Mouse (Mus musculus): Measurements from ENCODE around the gene Dpf2.
A peak's percentile ranks its signal among the peaks of the same experiment; 100 is the strongest.

Gene Dpf2

DNA sequence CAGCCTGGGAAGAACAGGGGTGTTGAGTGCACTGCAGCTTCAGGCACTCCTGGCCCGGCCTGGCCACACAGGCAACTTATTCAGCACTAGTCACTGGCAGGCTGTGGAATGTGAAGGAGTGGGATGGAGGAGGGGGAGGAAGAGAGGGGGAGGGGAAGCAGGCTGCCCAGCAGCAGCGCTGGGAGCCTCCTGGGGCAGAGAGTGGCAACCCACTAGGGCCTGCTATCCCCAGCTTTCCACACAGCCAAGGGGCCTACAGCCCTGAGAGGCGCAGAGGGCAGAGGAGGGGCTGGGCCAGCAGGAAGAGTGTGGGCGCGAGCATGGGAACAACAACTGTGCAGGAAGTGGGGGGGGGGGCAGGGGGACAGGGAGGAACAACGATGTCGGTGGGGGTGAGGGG, 41.5 kb downstream of the Dpf2 start:
- peak; percentile 75 for DNase-seq (ENCODE audit: low read depth, low spot score)

DNA sequence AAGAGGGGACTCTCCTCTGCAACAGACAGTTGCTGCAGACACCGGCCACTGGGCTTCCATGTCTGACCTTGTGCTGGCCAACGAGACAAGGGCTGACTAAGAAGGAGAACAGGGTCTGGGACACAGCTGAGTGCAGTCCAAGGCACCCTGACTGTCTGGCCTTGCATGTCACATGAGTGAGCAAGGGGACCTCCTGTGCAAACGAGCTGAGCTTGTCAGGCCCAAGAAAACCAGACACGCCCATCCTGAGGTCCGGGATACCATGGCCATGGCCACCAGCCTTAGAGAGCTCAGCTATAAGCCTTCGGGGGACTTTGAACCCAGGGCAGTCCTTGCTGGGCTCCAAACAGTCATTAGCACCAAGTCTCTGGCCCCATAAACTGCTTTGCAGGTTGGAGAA, 44.7 kb downstream of the Dpf2 start:
- DNase-seq (ENCODE audit: low read depth, low spot score) = no peak

DNA sequence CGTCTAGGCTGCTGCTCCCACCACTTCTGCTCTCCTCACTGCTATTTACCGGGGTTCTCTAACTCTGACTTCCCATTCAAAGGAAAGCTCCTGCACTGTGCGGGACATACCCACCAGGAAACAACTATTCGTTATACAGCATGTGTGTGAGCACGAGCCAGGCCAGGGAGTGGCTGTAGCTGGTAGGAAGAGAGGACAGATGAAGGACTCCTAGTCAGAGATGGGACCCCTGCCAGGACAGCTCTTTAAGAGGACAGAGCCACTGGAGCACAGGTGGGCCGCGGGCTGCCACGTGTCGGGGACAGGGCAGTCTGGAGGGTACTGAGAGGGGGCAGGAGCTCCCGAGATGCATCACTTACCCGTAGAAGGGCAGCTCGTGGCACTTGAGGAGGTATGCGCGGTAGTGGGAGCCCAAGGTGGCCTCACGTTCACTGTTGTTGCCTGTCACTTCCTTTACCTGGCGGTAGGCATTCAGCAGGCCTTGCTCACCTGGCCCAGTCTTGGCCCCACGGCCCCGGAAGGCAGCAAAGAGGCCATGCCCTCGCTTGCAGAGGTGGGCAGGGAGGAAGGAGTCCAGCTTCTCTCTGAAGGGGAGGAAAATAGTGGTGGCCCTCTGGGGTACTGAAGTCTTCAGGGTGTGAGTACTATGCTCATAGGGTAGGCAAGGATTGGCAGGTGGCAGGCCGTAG, 48.0 kb downstream of the Dpf2 start:
- no peak for DNase-seq (ENCODE audit: low read depth, low spot score)

DNA sequence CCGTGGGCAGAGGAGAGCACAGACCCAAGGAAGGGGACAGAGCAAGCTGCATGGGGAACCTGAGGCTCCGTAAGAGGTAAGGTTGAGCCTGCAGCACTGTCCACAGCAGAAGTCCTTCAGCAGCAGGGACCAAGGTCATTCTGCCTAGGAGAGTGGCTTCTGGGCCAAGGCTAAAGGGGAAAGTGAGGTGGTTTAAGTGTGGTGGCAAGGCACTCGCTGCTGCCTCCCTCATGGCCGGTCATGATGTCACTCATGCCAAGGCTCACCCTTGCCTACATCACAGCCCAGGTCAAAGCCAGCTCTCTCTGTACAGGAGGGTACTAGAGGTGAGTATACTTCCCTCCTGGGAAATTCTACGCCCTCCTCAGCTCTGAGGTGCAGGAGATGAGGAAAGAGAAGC, 49.0 kb downstream of the Dpf2 start:
- no peak for DNase-seq (ENCODE audit: low read depth, low spot score)

DNA sequence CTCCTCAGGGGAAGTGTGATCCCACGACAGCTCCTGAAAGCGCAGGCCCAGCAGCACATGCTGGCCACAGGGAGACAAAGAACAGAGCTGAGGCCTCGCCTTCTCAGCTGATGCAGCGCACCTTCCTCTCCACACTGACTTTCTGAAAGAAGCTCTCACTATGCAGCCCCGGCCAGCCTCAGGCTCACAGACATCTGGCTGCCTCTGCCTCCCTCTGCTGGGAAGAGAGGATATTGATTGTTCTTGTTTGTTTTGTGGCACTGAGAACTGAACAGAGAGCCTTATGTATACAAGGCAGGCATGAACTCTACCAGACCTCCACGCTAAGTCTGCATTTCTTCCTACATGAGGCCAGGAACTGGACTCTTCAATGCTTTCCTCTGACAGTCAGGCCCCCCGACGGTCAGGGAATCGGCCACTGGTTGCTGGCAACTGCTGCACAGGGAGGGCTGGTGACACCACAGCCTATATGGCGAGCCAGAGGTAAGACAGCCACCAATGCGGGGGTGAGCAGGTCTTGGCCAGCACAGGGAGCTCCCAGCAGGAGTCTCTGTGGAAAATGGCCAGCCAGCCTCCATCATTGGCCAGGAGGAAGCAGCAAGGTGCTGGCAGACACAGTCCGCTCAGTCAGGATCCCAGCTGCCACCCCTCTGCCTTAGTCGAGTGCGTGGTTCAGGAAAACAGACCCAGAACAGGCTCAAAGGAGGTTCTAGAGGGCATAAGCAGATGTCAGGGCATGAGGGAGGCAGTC, 50.3 kb downstream of the Dpf2 start:
- no peak for DNase-seq (ENCODE audit: low read depth, low spot score)

DNA sequence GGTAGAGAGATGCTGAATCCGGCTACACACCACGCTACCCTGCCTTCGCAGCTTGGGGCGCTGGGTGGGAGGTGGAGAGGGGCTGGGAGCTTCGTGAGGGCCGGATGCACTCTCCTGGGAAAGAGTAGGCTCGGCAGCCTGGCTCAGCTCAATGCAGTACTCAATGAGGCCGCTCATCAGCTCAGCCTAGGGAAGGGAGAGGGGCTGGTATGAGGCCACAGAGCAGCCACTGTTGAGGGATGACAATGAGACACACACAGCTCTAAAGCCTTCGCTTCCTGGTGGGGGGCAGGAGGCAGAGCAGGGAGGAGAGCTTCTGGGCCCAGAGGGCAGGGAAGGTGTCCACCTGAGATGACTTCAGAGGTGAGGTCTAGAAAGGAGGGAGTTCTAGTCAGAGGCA, 56.2 kb downstream of the Dpf2 start:
- no peak for DNase-seq (ENCODE audit: low read depth, low spot score)

DNA sequence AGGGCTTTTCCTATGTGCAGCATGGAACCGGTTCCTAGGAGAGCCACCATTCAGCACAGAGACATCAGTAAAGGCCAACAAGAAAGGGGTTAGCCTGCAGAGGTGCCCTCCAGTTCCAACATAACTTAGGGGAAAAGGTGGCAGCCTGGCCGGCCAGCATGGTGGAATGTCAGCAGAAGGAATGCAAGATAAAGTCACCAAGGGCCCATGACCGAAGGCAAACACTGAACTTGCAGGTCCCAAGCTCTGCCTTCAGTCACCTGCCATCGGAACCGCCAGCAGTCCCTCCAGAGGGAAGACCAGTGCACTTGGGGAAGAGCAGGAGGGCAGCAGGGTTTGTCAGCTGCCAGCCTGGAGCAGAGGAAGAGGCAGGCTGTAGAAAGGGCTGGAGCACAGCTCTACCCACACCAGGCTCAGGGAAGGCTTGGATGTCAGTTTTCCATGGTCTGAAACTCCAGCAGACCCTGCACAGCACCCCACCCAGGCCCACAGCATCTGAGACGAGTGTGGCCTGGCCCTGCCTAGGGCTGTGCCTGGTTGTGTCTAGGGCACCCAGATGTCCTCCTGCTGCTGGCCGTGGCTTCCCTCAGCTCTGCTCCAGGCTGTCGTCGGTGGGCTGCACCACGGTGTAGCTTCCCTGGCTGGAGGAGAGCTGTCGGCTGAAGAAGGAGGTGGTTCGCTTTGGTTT, 60.6 kb downstream of the Dpf2 start:
- DNase-seq (ENCODE audit: low read depth, low spot score) = no peak

DNA sequence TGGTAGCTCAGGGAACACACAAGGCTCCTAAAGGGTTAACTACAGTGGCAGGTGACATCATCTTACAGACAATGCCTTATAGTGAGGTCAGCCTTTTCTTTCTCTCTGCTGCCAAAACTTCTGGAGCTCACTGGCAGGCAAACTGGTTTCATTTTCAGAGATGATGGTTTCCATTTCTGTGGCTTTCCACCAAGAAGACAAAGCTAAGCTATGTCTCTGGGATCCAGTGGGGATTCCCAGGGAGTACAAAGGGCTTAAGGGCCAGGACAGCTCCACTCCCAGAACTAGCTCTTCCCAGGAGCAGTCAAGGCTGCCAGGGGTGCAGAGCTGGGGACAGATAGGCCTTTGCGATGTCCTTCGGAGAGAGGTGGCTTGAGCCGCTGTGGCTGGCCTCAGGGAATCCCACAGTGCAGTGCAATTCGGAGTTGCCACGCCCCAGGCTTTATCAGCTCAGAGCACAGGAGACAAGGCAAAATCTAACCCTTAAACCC, 61.3 kb downstream of the Dpf2 start:
- no peak for DNase-seq (ENCODE audit: low read depth, low spot score)

DNA sequence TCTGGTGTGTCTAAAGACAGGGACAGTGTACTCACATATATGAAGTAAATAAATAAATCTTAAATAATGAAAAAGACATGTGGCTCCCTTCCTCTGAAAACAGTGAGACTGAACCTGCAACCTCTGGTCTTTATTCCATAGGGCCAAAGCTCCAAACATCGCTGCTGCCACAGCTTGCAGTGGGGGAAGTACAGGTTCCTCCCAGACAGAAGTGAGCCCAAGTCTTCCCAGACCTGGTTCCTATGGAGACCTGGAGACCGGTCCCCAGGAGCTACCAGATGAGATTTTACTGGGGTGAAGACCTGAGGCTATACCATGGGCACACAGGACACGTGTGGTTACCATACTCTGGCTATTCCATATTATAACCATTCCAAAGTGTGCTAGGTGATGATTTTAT, 62.0 kb downstream of the Dpf2 start:
- DNase-seq (ENCODE audit: low read depth, low spot score) = no peak

DNA sequence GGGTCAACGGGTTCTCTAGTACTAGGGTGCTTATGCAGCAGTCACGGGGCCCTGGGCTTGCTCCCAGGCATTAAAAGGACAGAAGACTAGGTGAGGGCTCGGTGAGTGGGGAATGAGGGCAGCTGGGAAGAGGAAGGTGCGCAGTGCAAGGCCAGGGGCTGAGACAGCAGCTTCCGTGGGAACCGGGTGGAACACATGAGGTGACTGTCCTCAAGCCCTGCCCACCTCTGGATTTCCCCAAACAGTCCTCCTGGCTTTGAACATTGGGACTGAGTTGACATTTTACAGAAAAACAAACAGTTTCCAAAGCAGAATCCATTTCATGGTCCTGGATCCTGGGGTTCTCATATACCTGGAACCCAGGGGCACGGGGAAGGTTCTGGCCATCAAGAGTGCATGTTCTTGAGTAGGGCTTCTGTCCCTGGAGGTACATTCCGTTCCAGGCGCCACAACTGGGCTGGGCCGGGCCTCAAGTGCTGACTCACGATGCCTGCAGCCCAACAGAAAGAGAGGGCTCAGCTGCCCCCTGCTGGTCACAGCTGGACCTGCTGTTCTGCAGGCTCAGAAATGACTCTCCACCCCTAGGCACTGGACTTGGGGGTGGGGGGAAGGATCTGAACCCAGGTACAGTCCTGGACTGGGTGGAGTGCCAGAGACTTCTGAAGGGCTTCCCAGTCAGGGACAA, 62.8 kb downstream of the Dpf2 start:
- DNase-seq (ENCODE audit: low read depth, low spot score) = peak; percentile 93

DNA sequence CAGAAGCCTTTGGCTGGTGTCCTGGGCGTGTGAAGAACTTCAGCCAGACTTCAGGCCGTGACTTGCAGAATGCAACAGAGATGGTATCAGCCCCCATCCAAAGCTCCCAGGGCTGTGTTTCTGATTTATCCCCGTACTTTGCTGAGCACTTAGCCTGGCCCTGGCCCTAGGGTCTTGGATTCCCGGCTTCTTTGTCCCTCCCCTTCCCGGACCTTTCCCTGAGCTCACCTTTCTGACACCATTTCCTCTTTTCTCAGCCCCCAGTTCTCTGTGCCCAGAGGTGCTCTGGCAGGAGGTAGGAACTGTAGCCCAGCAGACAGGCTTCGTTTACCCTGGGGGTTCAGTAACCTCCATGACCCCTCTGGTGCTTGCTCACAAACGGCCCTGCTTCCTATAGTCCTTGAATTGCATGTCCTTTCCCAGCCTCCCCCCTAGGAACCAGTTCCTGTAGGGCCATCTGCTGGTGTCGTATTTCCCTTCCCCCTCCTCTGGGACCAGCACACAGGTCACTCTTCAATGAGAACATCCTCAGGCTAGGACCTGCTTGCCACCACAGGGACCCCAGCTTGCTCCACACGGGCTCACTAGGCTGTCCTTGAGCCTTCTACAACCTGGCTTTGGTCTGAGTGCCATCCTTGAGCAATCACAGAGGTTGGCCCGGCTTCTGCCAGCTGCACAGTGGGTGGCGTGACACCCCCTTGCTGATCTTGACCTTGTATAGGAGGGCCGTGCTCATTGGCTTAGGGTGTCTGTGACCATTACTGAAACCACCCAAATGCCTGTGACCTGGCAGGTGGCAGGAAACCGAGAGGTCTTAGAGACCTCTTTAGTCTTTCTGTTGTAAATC, 63.8 kb downstream of the Dpf2 start:
- DNase-seq (ENCODE audit: low read depth, low spot score) = peak; percentile 58

DNA sequence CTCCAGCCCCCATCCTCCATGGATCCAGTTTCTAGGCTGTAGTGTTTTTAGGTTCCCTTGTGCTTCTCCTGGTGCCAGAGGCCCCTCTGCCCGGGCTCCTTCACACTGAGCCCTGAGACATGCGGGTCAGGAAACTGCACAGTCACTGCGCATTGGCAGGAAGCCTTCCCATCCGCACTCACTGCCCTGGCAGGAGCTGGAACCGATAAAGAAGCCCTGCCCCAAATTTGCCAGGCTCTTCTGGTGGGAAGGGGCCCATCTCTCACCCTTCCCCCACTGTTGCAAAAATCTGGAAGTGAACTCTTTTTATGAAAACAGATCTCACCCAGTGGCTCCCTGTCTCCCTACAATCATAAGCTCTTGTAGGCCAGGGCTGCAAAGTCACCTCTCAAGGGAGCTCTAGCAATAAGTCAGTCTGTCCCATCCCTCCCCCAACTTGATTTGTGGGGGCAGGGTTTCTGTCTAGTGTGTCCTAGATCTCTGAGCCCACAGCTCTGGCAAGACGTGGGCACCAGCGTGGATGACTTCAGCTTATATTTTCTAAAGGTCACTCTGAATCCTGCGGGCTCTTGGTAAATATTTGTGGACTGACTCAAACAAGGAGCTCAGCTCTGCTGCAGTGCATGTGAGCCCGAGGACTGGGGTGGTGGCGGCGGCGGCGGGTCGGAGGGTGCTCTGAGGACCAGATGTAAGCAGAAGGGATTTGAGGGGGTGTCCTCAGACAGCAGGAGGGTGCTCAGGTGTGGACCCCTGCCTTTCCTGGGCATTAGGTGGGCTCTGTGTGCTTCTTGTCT, 64.6 kb downstream of the Dpf2 start:
- DNase-seq (ENCODE audit: low read depth, low spot score) = peak; percentile 28

DNA sequence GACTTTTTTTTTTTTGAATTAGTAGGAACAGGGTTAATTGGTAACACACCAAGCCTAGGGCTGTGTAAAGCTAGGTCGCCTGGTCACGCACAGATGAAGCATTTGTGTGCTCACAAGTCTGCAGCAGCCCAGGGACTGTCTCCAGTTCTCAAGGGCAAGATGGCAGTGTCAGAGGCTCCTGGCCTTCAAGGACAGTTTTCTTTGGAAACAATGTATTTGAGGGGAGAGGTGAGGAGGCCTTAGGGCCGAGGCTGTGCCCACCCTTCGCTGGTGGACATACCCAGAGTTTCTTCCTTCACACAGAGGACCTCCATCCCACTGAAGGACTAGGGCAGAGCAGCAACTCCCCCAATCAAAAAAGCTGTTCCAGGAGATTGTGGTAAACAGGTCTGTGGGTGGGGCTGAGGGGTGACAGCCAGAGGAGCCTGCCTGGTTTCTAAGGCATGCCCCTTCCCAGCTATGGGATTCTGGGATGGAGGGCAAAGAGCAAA, 65.5 kb downstream of the Dpf2 start:
- DNase-seq (ENCODE audit: low read depth, low spot score) = no peak

DNA sequence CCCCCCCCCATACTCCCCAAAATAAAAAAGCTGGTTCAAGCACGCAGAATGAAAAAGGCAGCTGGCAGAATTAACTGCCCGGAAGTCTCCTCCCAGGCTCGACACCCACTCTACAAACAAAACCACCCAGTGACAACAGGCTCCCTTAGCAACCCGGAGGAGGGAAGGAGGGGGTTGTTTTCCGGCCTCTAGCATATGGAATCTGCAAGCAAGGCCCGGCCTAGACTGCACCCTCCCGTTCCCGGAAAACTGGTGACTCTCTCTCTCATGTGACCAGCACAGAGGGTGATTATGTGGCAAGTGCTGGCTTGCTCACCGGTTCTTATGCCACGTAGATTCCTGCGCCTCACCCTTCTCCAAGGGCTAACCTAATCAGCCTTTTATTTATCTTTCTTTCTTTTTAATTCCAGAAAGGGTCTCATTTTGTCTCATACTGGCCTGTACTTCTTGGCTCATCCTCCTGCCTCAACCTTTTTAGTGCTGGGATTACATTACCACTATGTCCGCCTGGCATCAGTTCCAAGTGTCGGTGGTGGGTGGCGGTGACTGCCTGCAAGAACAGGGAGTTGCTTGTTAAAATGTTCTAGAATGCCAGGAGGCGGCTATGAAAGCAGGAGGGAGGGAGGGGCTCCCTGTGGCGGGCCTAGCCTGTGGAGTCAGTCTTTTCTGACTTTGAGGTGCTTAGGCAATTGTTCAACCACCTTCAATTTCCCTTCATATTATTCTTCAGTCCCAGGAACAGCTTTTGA, 66.1 kb downstream of the Dpf2 start:
- peak; percentile 91 for DNase-seq (ENCODE audit: low read depth, low spot score)

All from mesoderm, embryonic 11.5 days (tissue).